Mouse (Mus musculus) heart, embryonic 10.5 days (tissue): Measurements from ENCODE around the gene Ints11. TPM values are rescaled to one million over a fixed set of nuclear protein-coding genes. Genes with fewer than 3 reads are reported as not detected.
A peak's percentile ranks its signal among the peaks of the same experiment; 100 is the strongest.

Experiments
- DNase-seq: peaks from one replicate; pipeline ENCODE4 v3.0.0-alpha.2; 2017; ENCODE audit warnings: low spot score
- H3K27ac ChIP-seq: fragments of 300-500 bp; sonication (generic); 2 replicates; pipeline ENCODE4 v1.5.1; 2016; ENCODE audit warnings: mild to moderate bottlenecking
- H3K27me3 ChIP-seq: fragments of 300-500 bp; sonication (generic); 2 replicates; pipeline ENCODE4 v1.6.1; 2016; ENCODE audit warnings: mild to moderate bottlenecking; ENCODE audit not compliant: poor library complexity, insufficient read depth, severe bottlenecking
- H3K36me3 ChIP-seq: fragments of 300-500 bp; sonication (generic); 2 replicates; pipeline ENCODE4 v1.6.1; 2016; ENCODE audit warnings: mild to moderate bottlenecking, moderate library complexity
- H3K4me1 ChIP-seq: fragments of 300-500 bp; sonication (generic); 2 replicates; pipeline ENCODE4 v1.6.1; 2016; ENCODE audit warnings: mild to moderate bottlenecking
- H3K4me3 ChIP-seq: fragments of 300-500 bp; sonication (generic); 2 replicates; pipeline ENCODE4 v1.5.1; 2016; ENCODE audit warnings: mild to moderate bottlenecking, moderate library complexity
- H3K9me3 ChIP-seq: fragments of 300-500 bp; sonication (generic); 2 replicates; pipeline ENCODE4 v1.6.1; 2016; ENCODE audit warnings: mild to moderate bottlenecking, moderate library complexity
- WGBS: fragments of 180-500 bp; shearing (Covaris S2); methylation state at CpG from one replicate; pipeline ENCODE4 v1.1.7; 2016; 5-methylcytosine and 5-hydroxymethylcytosine counted together
- polyA plus RNA-seq: library from polyadenylated mRNA; unstranded; fragments of >200 nt; fragmentation: Nextera tagmentation; extraction: Ambion mirVana; gene quantifications from 2 replicates; pipeline ENCODE4 v1.2.1, GENCODE M21; 2016

Gene Ints11
- polyA plus RNA-seq = 52.1 and 73.9 TPM in 2 replicates

DNA sequence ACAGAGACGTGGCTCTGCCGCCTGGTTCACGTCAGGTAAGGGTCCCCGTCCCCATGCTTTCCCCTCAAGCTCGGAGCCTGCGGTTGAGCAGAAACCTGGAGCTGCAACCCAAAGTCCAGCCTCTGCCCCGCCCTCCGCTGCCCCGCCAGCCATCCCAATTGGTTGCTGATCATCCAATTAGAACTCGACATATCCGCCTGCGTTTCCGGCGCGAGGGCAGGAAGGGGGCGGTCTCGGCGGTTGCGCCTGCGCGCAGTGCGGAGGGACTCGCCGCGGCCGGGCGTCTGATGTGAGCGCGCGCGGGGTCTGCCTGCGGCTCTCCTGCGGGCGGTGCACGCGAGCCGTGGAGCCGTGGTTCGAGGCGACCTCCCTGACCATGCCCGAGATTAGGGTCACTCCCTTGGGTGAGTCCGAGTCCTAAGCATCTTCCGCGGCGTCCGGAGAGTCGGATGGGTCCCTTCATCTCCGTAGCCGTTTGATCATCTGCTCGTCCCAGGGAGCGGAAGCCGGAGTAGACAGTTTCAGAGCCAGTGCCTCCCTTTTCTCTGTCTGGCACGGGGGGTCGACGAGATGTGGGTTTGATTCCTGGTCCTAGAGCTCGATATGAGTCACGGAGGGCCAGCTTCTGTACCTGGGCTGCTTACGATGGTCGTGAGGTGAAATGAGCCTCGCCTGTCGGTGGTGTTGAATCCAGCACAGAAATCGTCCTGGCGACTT lies at the start of gene Ints11, which contains the start of gene Cptp:
Gene Ints11 (plus strand): TSS at position 230 of the 717 bp plus-strand sequence.
Gene Cptp (minus strand): TSS at position 124 of the 717 bp plus-strand sequence.
- peaks cover 12% of the 10 kb centered on the region for H3K4me1 ChIP-seq
- H3K27ac ChIP-seq = peak within 1 kb of the TSS; percentile 85
- H3K27me3 ChIP-seq = no peaks in the 10 kb centered on the region
- under 1% methylated on average over 63 of the region's 63 CpGs for WGBS
- H3K36me3 ChIP-seq = peaks cover 55% of the 10 kb centered on the region
- H3K4me3 ChIP-seq = peak within 1 kb of the TSS; percentile 77
- peak; percentile 99 for DNase-seq
- no peaks in the 10 kb centered on the region for H3K9me3 ChIP-seq

DNA sequence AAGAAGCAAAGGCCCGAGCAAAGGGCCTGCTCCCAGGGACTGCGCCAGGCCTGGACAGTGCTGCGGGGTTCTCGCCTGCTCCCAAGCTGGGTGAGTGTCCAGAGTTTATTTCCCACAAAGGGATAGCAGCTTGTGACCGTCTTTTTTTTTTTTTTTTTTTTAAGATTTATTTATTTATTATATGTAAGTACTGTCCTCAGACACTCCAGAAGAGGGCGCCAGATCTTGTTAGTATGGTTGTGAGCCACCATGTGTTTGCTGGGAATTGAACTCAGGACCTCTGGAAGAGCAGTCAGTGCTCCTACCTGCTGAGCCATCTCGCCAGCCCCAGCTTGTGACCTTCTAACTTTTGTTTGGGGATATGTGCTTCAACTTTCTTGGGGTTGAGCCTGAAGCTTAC lies 48.3 kb upstream of the Ints11 start:
- WGBS = 76% methylated on average over 7 of the region's 7 CpGs
- H3K27ac ChIP-seq = no peak overlapping the region
- no peak for DNase-seq

DNA sequence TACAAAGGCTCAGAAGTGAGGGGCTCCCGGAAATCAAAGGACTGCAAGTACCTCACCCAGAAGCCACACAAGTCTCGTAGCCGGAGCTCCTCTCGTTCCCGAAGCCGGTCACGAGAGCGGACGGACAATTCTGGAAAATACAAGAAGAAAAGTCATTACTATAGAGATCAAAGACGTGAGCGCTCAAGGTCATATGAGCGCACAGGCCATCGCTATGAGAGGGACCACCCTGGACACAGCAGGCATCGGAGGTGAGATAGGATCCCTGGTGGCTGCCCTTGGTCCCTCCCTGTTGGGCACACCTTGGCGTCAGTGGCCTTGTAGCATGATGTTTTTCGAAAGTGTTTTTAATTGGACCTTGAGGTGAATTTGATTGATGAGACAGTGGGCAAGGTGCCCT lies 45.9 kb upstream of the Ints11 start:
- 94% methylated on average over 16 of the region's 16 CpGs for WGBS
- H3K27me3 ChIP-seq = no peaks in the 10 kb centered on the region
- H3K4me3 ChIP-seq = no peak overlapping the region
- H3K36me3 ChIP-seq = peaks cover 95% of the 10 kb centered on the region
- no peak overlapping the region for H3K27ac ChIP-seq
- no peaks in the 10 kb centered on the region for H3K9me3 ChIP-seq
- no peaks in the 10 kb centered on the region for H3K4me1 ChIP-seq
- no peak for DNase-seq

More for the DNA sequence above, 48.3 kb upstream of the Ints11 start:
- no peaks in the 10 kb centered on the region for H3K27me3 ChIP-seq
- peaks cover 99% of the 10 kb centered on the region for H3K36me3 ChIP-seq
- H3K4me3 ChIP-seq = no peak overlapping the region
- H3K9me3 ChIP-seq = no peaks in the 10 kb centered on the region
- no peaks in the 10 kb centered on the region for H3K4me1 ChIP-seq

DNA sequence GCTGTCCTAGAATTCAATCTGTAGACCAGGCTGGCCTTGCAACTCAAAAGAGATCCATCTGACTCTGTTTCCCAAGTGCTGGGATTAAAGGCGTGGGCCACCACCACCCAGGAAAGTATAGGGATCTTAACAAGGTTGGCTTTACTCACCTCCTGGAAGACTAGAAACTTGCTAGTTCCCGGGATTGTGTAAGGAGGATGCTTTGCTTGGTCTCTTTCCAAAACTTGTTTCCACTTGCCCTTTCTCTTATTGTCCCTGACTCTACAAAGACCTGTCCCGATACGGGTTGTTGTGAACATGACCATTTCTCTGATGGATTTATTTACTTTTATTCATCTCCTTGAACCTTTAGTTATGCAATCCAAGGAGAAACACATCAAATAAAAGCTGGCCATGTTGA lies 39.5 kb upstream of the Ints11 start:
- H3K4me1 ChIP-seq = peaks cover 19% of the 10 kb centered on the region
- no peaks in the 10 kb centered on the region for H3K27me3 ChIP-seq
- peaks cover 44% of the 10 kb centered on the region for H3K36me3 ChIP-seq
- H3K4me3 ChIP-seq = no peak overlapping the region
- 96% methylated on average over 4 of the region's 4 CpGs for WGBS
- H3K9me3 ChIP-seq = no peaks in the 10 kb centered on the region
- no peak overlapping the region for H3K27ac ChIP-seq
- no peak for DNase-seq

DNA sequence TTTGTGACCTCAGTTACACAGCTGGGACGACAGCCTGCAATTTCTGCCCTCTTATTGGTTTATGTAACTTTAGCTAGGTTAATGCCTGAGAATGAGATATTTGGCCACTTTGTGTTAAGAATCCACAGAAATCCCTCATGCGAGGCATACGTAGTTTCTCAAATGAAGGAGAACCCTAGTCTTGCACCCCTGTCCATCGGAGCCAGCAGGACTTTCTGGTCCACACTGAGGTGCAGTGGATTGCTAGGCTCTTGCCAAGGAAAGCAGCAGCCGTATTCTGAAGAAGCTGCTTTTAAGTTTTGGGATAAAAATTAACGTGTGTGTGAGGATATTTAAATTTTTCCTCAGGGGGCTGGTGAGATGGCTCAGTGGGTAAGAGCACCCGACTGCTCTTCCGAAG lies 38.8 kb upstream of the Ints11 start:
- Histone ChIP-seq H3K36me3 (peaks cover 37% of the 10 kb centered on the region), H3K4me1 (peaks cover 19% of the 10 kb centered on the region)
- WGBS = 54% methylated on average over 8 of the region's 8 CpGs

DNA sequence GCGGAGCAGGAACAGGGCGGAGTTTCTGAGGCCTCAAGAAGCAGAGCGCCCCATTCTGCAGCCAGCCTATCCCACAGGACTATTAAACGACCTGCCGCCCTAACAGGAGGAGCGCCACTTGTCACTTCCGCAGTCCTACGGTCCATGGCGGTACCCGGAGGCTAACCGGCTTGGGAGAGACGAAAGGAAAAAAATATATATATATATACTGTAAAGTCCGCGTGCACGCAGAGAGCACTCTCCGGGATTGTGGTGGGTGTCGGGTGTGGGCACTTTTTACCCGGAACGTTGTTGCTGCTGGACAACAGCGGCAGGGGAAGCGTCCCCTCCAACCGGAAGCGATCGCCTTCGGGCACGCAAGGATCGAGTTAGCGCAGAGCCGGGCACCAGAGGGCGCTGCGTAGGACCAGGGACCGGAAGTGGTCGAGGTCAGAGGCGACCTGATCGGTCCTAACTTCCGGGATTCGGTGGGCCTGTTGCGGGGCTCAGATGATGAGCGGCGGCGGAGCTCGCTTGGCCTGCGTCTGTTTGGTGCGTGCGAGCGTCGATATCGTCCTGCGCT lies 38.1 kb upstream of the Ints11 start, which contains the start of gene Aurkaip1:
Gene Aurkaip1 (plus strand): TSS at position 68 of the 562 bp plus-strand sequence.
- WGBS = under 1% methylated on average over 49 of the region's 49 CpGs
- Histone ChIP-seq H3K27me3 (no peaks in the 10 kb centered on the region), H3K27ac (peak within 1 kb of the TSS; percentile 87), H3K4me3 (peak within 1 kb of the TSS; percentile 84), H3K36me3 (peaks cover 32% of the 10 kb centered on the region), H3K9me3 (no peaks in the 10 kb centered on the region), H3K4me1 (peaks cover 19% of the 10 kb centered on the region)
- DNase-seq = peak; percentile 97

More for the DNA sequence above, 38.8 kb upstream of the Ints11 start:
- peak overlapping the region; percentile 84; the same call in 1 of the 2 replicates for H3K4me3 ChIP-seq
- H3K27ac ChIP-seq = peak overlapping the region; percentile 67; the same call in 1 of the 2 replicates
- DNase-seq = no peak
- H3K9me3 ChIP-seq = no peaks in the 10 kb centered on the region
- H3K27me3 ChIP-seq = no peaks in the 10 kb centered on the region

DNA sequence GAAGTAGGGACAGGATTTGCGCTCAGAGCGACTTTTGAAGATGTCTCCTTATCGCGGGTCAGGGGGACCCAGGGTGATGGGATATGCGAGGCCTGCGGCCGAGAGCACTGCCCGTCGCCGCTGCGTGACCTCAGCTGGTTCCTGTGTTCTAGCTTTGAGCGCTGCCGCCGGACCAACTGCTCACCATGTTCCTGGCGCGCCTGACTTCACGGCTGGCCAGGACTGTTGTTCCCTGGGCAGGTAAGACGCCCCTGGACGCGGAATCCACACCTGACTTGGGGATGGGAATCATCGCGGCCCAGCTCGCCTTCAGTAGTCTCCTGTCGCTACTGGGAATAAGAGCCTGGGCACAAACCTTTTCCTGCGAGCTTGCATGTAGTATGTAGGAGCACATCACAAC lies 37.5 kb upstream of the Ints11 start:
- under 1% methylated on average over 25 of the region's 25 CpGs for WGBS
- Histone ChIP-seq H3K9me3 (no peaks in the 10 kb centered on the region), H3K4me1 (peaks cover 19% of the 10 kb centered on the region), H3K4me3 (peak overlapping the region; percentile 84), H3K36me3 (peaks cover 26% of the 10 kb centered on the region), H3K27ac (peak overlapping the region; percentile 87), H3K27me3 (no peaks in the 10 kb centered on the region)
- no peak for DNase-seq

DNA sequence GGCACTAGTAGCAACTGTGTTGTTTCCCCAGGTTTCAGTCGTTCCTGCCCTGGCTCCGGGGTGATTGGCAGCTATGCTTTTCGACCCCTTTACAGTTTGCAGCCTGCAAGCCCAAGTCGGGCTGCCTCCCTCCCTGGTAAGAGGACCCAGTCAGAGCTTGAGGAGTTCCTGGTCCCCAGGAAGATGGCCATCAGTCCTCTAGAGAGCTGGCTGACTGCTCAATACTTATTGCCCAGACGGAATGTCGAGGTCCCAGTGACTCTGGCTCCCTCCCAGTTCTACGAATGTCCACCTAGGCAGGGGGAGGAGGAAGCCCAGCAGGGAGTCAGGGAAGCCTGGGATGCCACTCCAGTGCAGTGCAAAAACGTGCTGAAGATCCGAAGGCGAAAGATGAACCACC lies 37.0 kb upstream of the Ints11 start:
- no peak for DNase-seq
- peak overlapping the region; percentile 84 for H3K4me3 ChIP-seq
- peaks cover 22% of the 10 kb centered on the region for H3K36me3 ChIP-seq
- WGBS = 52% methylated on average over 10 of the region's 10 CpGs
- peaks cover 19% of the 10 kb centered on the region for H3K4me1 ChIP-seq
- H3K27me3 ChIP-seq = no peaks in the 10 kb centered on the region
- H3K9me3 ChIP-seq = no peaks in the 10 kb centered on the region
- peak overlapping the region; percentile 87 for H3K27ac ChIP-seq

DNA sequence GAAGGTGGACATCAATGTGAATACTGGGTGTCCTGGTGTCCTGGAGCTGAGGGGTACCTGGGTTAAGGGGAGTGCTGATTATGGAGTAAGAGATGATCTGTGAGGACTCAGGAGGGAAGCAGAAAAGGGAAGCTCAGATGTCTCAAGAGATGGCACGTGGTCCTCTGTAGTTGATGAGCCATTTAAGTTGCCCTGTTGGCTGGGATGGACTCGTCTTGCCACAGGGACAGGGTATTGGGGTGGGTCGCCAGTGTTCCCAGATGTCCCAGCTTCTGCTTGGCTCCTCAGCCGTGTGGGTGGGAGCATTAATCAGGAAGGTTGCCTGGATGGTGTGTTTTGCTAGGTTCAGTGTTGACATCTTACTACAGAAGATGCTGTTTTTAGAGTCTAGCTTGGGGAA lies 36.1 kb upstream of the Ints11 start:
- no peak overlapping the region for H3K4me3 ChIP-seq
- H3K36me3 ChIP-seq = peaks cover 13% of the 10 kb centered on the region; the same call in 1 of the 2 replicates
- H3K27ac ChIP-seq = no peak overlapping the region
- DNase-seq = no peak
- WGBS = 87% methylated on average over 4 of the region's 4 CpGs
- no peaks in the 10 kb centered on the region for H3K27me3 ChIP-seq
- H3K9me3 ChIP-seq = no peaks in the 10 kb centered on the region
- peaks cover 28% of the 10 kb centered on the region for H3K4me1 ChIP-seq

DNA sequence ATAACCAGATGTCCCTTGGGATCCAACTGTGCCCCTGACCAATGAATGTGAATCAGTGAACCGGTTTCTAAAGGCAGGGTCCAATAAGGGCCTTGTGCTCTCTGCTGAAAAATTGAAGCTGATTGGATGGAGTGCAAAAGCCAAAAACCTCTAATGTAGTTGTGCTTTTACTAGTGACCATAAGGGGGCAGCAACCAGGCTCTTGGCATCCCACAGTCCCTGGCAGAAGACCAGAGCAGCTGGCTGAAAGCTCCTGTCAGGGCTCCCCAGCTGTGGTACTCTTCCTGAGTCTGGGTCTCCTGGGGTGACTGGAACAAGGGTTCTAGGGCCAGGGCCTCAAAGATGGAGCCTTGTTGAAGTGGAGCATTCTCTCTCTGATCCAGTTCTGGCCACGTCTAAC lies 35.5 kb upstream of the Ints11 start:
- H3K9me3 ChIP-seq = no peaks in the 10 kb centered on the region
- no peaks in the 10 kb centered on the region for H3K27me3 ChIP-seq
- H3K27ac ChIP-seq = no peak overlapping the region
- DNase-seq = no peak
- H3K4me3 ChIP-seq = no peak overlapping the region
- H3K4me1 ChIP-seq = peaks cover 34% of the 10 kb centered on the region
- H3K36me3 ChIP-seq = peaks cover 13% of the 10 kb centered on the region; the same call in 1 of the 2 replicates
- WGBS = 35% methylated on average over 2 of the region's 2 CpGs

DNA sequence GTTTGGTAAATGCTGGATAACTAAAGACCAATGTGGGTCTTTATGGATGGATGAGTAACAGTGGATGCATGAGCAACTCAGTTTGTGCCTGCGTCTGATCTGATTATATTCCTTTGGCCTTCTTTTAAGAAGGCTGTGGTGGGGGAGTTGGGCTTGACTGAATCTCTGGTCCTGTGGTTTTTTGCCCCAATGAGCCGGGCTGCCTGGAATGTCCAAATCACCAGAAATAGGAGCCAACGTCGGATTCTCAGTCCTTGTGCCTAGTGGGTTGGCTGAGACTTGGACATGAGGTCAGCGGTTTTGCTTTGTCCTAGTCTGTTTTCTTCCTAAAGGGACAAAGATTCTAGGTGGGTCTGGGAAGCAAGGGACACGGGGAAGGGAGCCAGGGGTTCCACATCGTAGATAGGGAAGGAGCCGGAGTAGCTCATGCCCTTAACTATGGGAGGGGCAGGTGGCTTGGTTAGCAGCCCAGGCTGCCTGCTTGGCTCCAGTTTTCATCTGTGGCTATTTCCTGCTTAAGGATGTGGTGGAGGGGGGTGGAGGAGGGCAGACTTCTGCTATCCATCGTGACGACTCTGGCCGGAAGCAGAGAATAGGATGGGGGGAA lies 31.8 kb upstream of the Ints11 start:
- Histone ChIP-seq H3K27ac (no peak overlapping the region), H3K9me3 (no peaks in the 10 kb centered on the region), H3K27me3 (peaks cover 17% of the 10 kb centered on the region), H3K36me3 (peaks cover 18% of the 10 kb centered on the region; the same call in 1 of the 2 replicates), H3K4me3 (no peak overlapping the region), H3K4me1 (peaks cover 58% of the 10 kb centered on the region)
- no peak for DNase-seq
- WGBS = 66% methylated on average over 11 of the region's 11 CpGs

DNA sequence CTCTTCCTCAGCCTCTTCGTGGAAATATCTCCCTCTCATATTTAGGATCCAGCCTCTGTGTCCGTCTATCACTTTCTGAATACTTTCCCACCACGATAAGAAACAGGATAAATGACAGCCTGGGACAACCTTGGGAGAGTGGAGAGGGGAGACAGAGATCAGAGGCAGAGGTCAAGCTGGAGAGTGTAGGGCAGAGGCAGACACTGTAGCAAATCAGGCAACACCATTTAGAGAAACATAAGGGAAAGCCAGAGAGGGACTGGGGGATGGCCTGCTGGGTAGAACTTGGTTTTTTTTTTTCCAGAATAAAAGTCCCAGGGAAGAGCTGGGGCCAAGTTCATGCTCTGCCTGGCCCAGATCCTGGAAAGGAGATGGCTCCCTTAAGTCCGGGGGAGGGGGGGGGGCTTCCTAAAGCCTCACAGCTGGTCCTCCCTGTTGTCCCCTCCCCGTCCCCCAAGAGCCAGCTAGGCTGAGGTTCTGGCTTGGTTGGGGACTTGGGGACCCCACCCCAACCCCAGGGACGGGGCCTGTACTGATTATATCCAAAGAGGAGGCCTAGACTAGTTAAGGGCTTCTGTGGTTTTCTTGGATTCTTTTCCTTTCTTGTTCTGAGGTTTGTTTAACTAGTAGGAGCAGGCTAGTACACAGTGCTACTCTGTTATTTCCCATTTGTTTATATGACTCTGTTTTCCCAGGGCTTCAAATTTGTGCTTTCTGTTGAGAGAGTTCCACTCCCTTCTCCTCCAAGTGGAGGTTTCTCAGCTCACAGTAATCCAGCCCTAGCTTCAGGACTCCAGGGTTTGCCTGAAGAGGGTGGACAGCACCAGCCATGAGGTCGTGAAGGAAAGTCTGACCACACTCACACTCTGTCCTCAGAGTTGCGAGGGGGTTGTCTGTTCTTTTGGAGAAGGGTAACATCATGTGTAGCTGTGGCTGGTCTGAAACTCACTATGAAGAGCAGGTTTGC lies 30.9 kb upstream of the Ints11 start:
- H3K4me3 ChIP-seq = peak overlapping the region; percentile 70
- peaks cover 17% of the 10 kb centered on the region for H3K27me3 ChIP-seq
- no peak for DNase-seq
- peak overlapping the region; percentile 87 for H3K27ac ChIP-seq
- H3K4me1 ChIP-seq = peaks cover 51% of the 10 kb centered on the region
- no peaks in the 10 kb centered on the region for H3K9me3 ChIP-seq
- H3K36me3 ChIP-seq = peaks cover 18% of the 10 kb centered on the region
- WGBS = 41% methylated on average over 8 of the region's 8 CpGs
